Mouse (Mus musculus): Measurements from ENCODE around the gene Aldh1b1.

DNA sequence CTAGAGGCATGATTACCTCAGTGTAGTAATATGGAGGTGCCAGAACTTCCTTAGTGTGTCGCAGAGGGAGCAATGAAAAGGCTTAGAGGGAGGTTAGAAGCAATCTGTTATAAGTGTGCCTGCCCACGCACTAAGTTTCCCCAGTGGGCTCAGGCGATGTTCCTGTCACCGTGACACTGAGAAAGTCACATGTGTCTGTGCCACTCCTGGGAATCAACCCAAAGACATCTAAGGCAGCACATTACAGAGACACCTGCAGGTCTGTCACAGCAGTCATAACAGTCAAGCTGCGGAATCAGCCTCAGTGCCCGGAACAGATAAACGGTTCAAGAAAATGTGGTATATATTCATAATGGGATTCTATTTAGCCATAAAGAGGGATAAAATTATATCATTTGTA, 33.2 kb downstream of the Aldh1b1 start:
- TF ChIP-seq CTCF (conservative IDR thresholded peaks at IDR 0.05; ENCODE audit: low read length) (no peak), POU5F1 (IDR thresholded peaks at IDR 0.05; ENCODE audit: borderline replicate concordance, low read length) (no peak), NANOG (IDR thresholded peaks at IDR 0.05; ENCODE audit: borderline replicate concordance, low read length) (no peak)

All from E14TG2a.4 (cell line).